Mouse (Mus musculus) ES-E14 (cell line): ENCODE measurements at regions not wholly inside any gene's neighbourhood (a gene's known extent, or its start where the extent isn't known, plus 50 kb on each side); places are given as distances from the start of the nearest gene placed in this dataset.
A peak's percentile ranks its signal among the peaks of the same experiment; 100 is the strongest.

Source experiments
- DNase-seq: peaks from one replicate; pipeline ENCODE4 v3.0.0-alpha.2; 2013; ENCODE audit warnings: low read depth, low spot score
- H3K27ac ChIP-seq: 2 replicates; pipeline ENCODE4 v1.5.1; 2012; ENCODE audit warnings: low read depth, mild to moderate bottlenecking, low read length, moderate library complexity, mixed read lengths; ENCODE audit not compliant: poor library complexity, insufficient read depth, severe bottlenecking
- H3K36me3 ChIP-seq: 2 replicates; pipeline ENCODE4 v1.6.1; 2012; ENCODE audit warnings: mild to moderate bottlenecking, low read length, moderate library complexity, mixed read lengths; ENCODE audit not compliant: control insufficient read depth, poor library complexity, insufficient read depth, severe bottlenecking
- H3K4me1 ChIP-seq, 2 experiments: fragments of 150-350 bp in 1 of 2; sonication (generic) in 1 of 2; 2 replicates each; pipeline ENCODE4 v1.6.1; 2012; ENCODE audit warnings: low read length in 2 of 2, mild to moderate bottlenecking in 1 of 2, mixed read lengths in 1 of 2; ENCODE audit not compliant: control insufficient read depth in 2 of 2, insufficient read depth in 2 of 2, poor library complexity in 1 of 2
- H3K4me3 ChIP-seq, 2 experiments: fragments of 150-350 bp in 1 of 2; sonication (generic) in 1 of 2; 2 replicates each; pipeline ENCODE4 v1.5.1; 2012; ENCODE audit warnings: low read length in 2 of 2, low read depth in 1 of 2, mild to moderate bottlenecking in 1 of 2, mixed read lengths in 1 of 2; ENCODE audit not compliant: insufficient read depth in 1 of 2, poor library complexity in 1 of 2, severe bottlenecking in 1 of 2
- H3K9ac ChIP-seq: 2 replicates; pipeline ENCODE4 v1.6.1; 2012; ENCODE audit warnings: low read depth, mild to moderate bottlenecking, low read length, mixed read lengths; ENCODE audit not compliant: poor library complexity, insufficient read depth, severe bottlenecking
- H3K9me3 ChIP-seq: fragments of 150-350 bp; sonication (generic); 2 replicates; pipeline ENCODE4 v1.6.1; 2012; ENCODE audit warnings: low read depth, mild to moderate bottlenecking, low read length; ENCODE audit not compliant: control insufficient read depth, insufficient read depth
- CHD2 ChIP-seq: IDR thresholded peaks from 2 replicates; pipeline ENCODE4 v1.6.1; 2014; ENCODE audit warnings: mild to moderate bottlenecking, low read depth, low read length, inconsistent platforms
- HCFC1 ChIP-seq: IDR thresholded peaks from 2 replicates; pipeline ENCODE4 v1.6.1; 2012; ENCODE audit warnings: low read length, inconsistent platforms, borderline replicate concordance; ENCODE audit not compliant: insufficient read depth
- MAFK ChIP-seq: IDR thresholded peaks from 2 replicates; pipeline ENCODE4 v1.6.1; 2014; ENCODE audit warnings: mild to moderate bottlenecking, low read depth, low read length, inconsistent platforms; ENCODE audit not compliant: insufficient read depth
- ZC3H11A ChIP-seq: IDR thresholded peaks from 2 replicates; pipeline ENCODE4 v1.6.1; 2012; ENCODE audit warnings: low read depth, mild to moderate bottlenecking, inconsistent platforms, low read length, borderline replicate concordance
- ZNF384 ChIP-seq: IDR thresholded peaks from 2 replicates; pipeline ENCODE4 v1.6.1; 2012; ENCODE audit warnings: low read depth, low read length, inconsistent platforms
- in situ Hi-C, 2 experiments: fragments of 600-800 bp; cut with MboI; formaldehyde crosslinking; loops; one replicate each; pipeline ENCODE4 v1.15.1; 2025; ENCODE audit warnings: low sequenced_read_pairs in 2 of 2, inconsistent platforms in 1 of 2; ENCODE audit not compliant: unreplicated experiment in 2 of 2

DNA sequence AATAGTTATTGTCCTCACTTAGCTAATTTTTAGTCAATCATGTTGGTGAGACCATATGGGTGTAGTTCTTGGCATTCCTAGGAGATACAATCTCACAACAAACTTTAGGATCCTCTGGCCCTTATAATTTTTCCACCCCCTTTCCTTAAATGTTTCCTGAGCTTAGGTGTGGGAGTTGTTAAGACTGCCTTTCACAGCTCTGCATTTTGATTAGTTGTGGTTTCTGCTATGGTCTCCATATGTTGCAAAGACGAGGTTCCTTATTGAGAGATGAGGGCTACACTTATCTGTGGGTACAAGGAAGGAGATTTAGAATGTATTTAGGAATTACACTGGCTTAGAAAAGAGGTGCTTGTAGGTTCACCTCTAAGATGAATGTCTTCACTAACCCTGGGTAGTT is 237.1 kb upstream of the Eif4g2 start:
- Histone ChIP-seq H3K27ac (no peak overlapping the region), H3K36me3 (no peaks in the 10 kb centered on the region), H3K4me1 (no peaks in the 10 kb centered on the region), H3K9me3 (no peaks in the 10 kb centered on the region), H3K9ac (no peak overlapping the region), H3K4me3 (no peak overlapping the region)
- DNase-seq, result no peak
- in situ Hi-C loops, result no loop called here
- no peak for TF ChIP-seq ZNF384
- TF ChIP-seq ZC3H11A, result no peak
- no peak for TF ChIP-seq MAFK
- TF ChIP-seq HCFC1, result no peak
- TF ChIP-seq CHD2, result no peak

DNA sequence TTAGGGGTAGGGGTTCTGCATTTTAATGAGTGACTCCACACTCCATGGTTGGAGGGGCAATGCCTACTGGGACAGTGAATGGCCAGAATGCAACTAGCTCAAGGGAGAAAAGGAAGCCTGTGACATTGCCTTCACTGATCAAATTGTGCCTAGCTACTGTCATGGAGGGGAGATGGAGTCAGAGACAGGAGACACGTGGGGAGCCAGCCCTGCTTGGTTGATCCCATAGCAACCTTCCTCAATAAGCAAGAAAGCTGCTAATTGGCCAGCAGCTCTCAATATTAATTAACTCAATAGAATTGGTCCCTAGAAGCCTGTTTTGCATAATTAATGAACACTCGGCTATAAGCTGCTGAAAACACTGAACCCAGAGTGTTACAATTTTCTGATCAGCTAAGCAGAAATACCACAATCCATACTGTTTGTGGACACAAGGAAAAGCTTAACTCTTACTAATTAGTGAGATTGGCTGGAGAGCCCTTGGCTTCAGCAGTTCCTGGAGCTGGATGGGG is 233.7 kb upstream of the Eif4g2 start:
- H3K4me3 ChIP-seq, result no peak overlapping the region
- TF ChIP-seq HCFC1, result no peak
- no peak for TF ChIP-seq ZC3H11A
- no peak for TF ChIP-seq CHD2
- no peak for TF ChIP-seq MAFK
- TF ChIP-seq ZNF384, result no peak
- no peaks in the 10 kb centered on the region for H3K36me3 ChIP-seq
- in situ Hi-C loops, result no loop called here
- H3K27ac ChIP-seq, result no peak overlapping the region
- no peak for DNase-seq
- no peaks in the 10 kb centered on the region for H3K4me1 ChIP-seq
- H3K9me3 ChIP-seq, result no peaks in the 10 kb centered on the region
- no peak overlapping the region for H3K9ac ChIP-seq

DNA sequence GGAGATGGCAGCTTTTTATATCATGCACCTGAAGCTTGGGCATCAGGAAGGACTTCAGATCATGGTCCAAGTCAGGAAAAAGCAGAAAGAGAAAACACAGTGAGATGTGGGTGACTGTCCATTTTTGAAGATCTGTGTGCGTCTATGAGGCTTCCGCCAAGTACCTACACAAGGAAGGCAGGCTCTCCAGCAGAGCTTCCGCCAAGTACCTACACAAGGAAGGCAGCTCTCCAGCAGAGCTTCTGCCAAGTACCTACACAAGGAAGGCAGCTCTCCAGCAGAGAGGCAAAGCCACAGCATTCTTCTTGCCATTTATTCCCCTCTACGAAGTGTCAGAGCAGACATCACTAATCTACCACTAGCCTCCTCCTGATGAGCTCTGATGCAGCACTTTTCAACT is 231.1 kb upstream of the Eif4g2 start:
- H3K9ac ChIP-seq, result no peak overlapping the region
- no peaks in the 10 kb centered on the region for H3K9me3 ChIP-seq
- in situ Hi-C loops, result no loop called here
- H3K36me3 ChIP-seq, result no peaks in the 10 kb centered on the region
- no peak overlapping the region for H3K4me3 ChIP-seq
- TF ChIP-seq HCFC1 (no peak), CHD2 (no peak), ZNF384 (no peak), ZC3H11A (no peak)
- DNase-seq, result no peak
- H3K4me1 ChIP-seq, result no peaks in the 10 kb centered on the region
- no peak overlapping the region for H3K27ac ChIP-seq

DNA sequence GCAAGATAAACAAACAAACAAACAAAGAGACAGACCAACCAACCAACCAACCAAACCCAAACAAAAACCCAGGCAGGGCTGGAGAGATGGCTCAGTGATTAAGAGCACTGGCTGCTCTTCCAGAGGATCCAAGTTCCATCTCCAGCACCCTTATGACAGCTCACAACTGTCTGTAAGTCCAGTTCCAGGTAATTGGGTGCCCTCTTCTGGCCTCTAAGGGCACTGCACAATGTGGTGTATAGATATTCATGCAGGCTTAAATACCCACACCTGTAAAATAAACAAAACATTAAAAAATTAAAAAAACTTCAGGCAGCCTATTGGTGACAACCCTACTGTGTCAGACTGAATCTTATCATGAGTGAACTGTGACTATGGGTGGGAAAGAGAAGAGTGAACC is 222.4 kb upstream of the Eif4g2 start:
- no peaks in the 10 kb centered on the region for H3K4me1 ChIP-seq
- H3K4me3 ChIP-seq, result no peak overlapping the region
- in situ Hi-C loops, result no loop called here
- DNase-seq, result peak; percentile 28
- H3K9ac ChIP-seq, result no peak overlapping the region
- no peaks in the 10 kb centered on the region for H3K9me3 ChIP-seq
- H3K36me3 ChIP-seq, result no peaks in the 10 kb centered on the region
- H3K27ac ChIP-seq, result no peak overlapping the region
- TF ChIP-seq MAFK (no peak), CHD2 (no peak), HCFC1 (no peak), ZNF384 (no peak), ZC3H11A (peak; percentile 18; the same call in 1 of the 2 replicates)

DNA sequence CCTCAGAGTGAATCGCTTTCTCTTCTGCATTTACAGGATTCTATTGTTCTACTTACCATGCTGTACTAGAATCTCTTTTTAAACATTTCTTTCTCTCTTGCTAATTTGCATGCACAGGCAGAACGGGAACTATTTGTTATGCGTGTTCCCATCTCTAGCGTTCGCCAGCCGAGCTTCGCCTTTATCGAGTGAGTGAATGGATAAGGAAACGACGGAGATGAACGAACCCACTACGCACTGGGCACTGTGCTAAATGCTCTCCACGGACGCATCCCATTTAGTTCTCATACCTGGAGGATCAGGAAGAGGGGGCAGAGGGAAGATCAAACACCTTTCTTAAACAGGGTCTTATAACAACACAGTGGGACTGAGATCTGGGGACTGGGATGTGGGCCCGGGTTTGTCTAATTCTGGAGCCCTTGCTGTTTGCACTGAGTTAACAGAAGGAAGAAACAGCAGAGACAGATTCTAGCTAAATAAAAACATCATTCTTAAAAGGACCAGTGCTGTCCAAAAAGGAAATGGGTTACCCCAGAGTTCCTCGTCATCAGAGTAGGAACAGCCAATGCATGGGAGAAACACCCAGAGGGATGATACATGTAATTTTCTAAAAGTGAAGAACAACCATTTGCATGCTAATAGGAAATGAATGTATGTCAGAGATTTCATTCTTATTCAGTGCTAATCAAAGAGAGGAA is 219.1 kb upstream of the Eif4g2 start:
- Histone ChIP-seq H3K9ac (no peak overlapping the region), H3K9me3 (no peaks in the 10 kb centered on the region), H3K36me3 (no peaks in the 10 kb centered on the region), H3K27ac (no peak overlapping the region), H3K4me3 (no peak overlapping the region), H3K4me1 (no peaks in the 10 kb centered on the region)
- TF ChIP-seq MAFK (no peak), ZC3H11A (no peak), CHD2 (no peak), ZNF384 (no peak), HCFC1 (no peak)
- in situ Hi-C loops, result no loop called here
- DNase-seq, result no peak
